Mouse (Mus musculus) brain, embryonic 18.5 days (tissue): ENCODE measurements at regions not wholly inside any gene's neighbourhood (a gene's known extent, or its start where the extent isn't known, plus 50 kb on each side); places are given as distances from the start of the nearest gene placed in this dataset.

Experiments used
- DNase-seq: peaks from one replicate; pipeline ENCODE4 v3.0.0-alpha.2; 2012; ENCODE audit warnings: low read depth, low spot score

- DNase-seq, result no peak
Observed at GRCm38 (mm10) chr2:34042336-34042735, 154.6 kb upstream of the Mvb12b start.

GRCm38 (mm10) chr2:34038982-34039381 lies 151.2 kb upstream of the Mvb12b start:
- no peak for DNase-seq

- DNase-seq, result no peak
Observed at GRCm38 (mm10) chr2:34033212-34033611, 145.5 kb upstream of the Mvb12b start.

- no peak for DNase-seq
Observed at GRCm38 (mm10) chr2:34031421-34031820, 143.7 kb upstream of the Mvb12b start.

GRCm38 (mm10) chr2:34031001-34031412 lies 143.3 kb upstream of the Mvb12b start:
- DNase-seq, result no peak

GRCm38 (mm10) chr2:34027445-34027844 lies 139.7 kb upstream of the Mvb12b start:
- peak; percentile 60 for DNase-seq

GRCm38 (mm10) chr2:34026566-34027360 lies 139.0 kb upstream of the Mvb12b start:
- no peak for DNase-seq

GRCm38 (mm10) chr2:34025715-34026360 lies 138.1 kb upstream of the Mvb12b start:
- no peak for DNase-seq

- DNase-seq, result no peak
Observed at GRCm38 (mm10) chr2:34017142-34017453, 129.4 kb upstream of the Mvb12b start.

- DNase-seq, result no peak
Observed at GRCm38 (mm10) chr2:34016350-34017141, 128.8 kb upstream of the Mvb12b start.

- no peak for DNase-seq
Observed at GRCm38 (mm10) chr2:34015640-34015995, 127.9 kb upstream of the Mvb12b start.

- DNase-seq, result no peak
Observed at GRCm38 (mm10) chr2:34014868-34015639, 127.3 kb upstream of the Mvb12b start.

GRCm38 (mm10) chr2:34010166-34010565 lies 122.4 kb upstream of the Mvb12b start:
- no peak for DNase-seq

- DNase-seq, result no peak
Observed at GRCm38 (mm10) chr2:34007916-34008315, 120.2 kb upstream of the Mvb12b start.

GRCm38 (mm10) chr2:33997106-33997505 lies 109.4 kb upstream of the Mvb12b start:
- DNase-seq, result no peak

GRCm38 (mm10) chr2:33996331-33996730 lies 108.6 kb upstream of the Mvb12b start:
- DNase-seq, result no peak

GRCm38 (mm10) chr2:33991299-33991698 lies 103.6 kb upstream of the Mvb12b start:
- no peak for DNase-seq

GRCm38 (mm10) chr2:33990711-33991110 lies 103.0 kb upstream of the Mvb12b start:
- DNase-seq, result no peak

GRCm38 (mm10) chr2:33989555-33990370 lies 102.0 kb upstream of the Mvb12b start:
- DNase-seq, result no peak

- peak; percentile 60 for DNase-seq
Observed at GRCm38 (mm10) chr2:33986420-33986819, 98.7 kb upstream of the Mvb12b start.

GRCm38 (mm10) chr2:33985316-33985715 lies 97.6 kb upstream of the Mvb12b start:
- no peak for DNase-seq
